Mouse (Mus musculus) heart, embryonic 10.5 days (tissue): Measurements from ENCODE around the gene Ctdspl. TPM values are rescaled to one million over a fixed set of nuclear protein-coding genes. Genes with fewer than 3 reads are reported as not detected.

Experiments used
- DNase-seq: peaks from one replicate; pipeline ENCODE4 v3.0.0-alpha.2; 2017; ENCODE audit warnings: low spot score
- H3K27ac ChIP-seq: fragments of 300-500 bp; sonication (generic); 2 replicates; pipeline ENCODE4 v1.5.1; 2016; ENCODE audit warnings: mild to moderate bottlenecking
- H3K27me3 ChIP-seq: fragments of 300-500 bp; sonication (generic); 2 replicates; pipeline ENCODE4 v1.6.1; 2016; ENCODE audit warnings: mild to moderate bottlenecking; ENCODE audit not compliant: poor library complexity, insufficient read depth, severe bottlenecking
- H3K36me3 ChIP-seq: fragments of 300-500 bp; sonication (generic); 2 replicates; pipeline ENCODE4 v1.6.1; 2016; ENCODE audit warnings: mild to moderate bottlenecking, moderate library complexity
- H3K4me1 ChIP-seq: fragments of 300-500 bp; sonication (generic); 2 replicates; pipeline ENCODE4 v1.6.1; 2016; ENCODE audit warnings: mild to moderate bottlenecking
- H3K4me3 ChIP-seq: fragments of 300-500 bp; sonication (generic); 2 replicates; pipeline ENCODE4 v1.5.1; 2016; ENCODE audit warnings: mild to moderate bottlenecking, moderate library complexity
- H3K9me3 ChIP-seq: fragments of 300-500 bp; sonication (generic); 2 replicates; pipeline ENCODE4 v1.6.1; 2016; ENCODE audit warnings: mild to moderate bottlenecking, moderate library complexity
- WGBS: fragments of 180-500 bp; shearing (Covaris S2); methylation state at CpG from one replicate; pipeline ENCODE4 v1.1.7; 2016; 5-methylcytosine and 5-hydroxymethylcytosine counted together
- polyA plus RNA-seq: library from polyadenylated mRNA; unstranded; fragments of >200 nt; fragmentation: Nextera tagmentation; extraction: Ambion mirVana; gene quantifications from 2 replicates; pipeline ENCODE4 v1.2.1, GENCODE M21; 2016

Gene Ctdspl
- polyA plus RNA-seq, 1 experiment from 2014 or later = 10.2 TPM

- Histone ChIP-seq H3K27ac (no peak overlapping the region), H3K27me3 (peaks cover 16% of the 10 kb centered on the region; the same call in 1 of the 2 replicates), H3K36me3 (peaks cover 31% of the 10 kb centered on the region), H3K4me1 (peaks cover 21% of the 10 kb centered on the region), H3K4me3 (no peak overlapping the region), H3K9me3 (no peaks in the 10 kb centered on the region)
- WGBS = 73% methylated on average over 13 of the region's 13 CpGs
- DNase-seq = no peak
Measured at GRCm38 (mm10) chr9:119070173-119070825, 144.0 kb downstream of the Ctdspl start.

GRCm38 (mm10) chr9:119071786-119072185 is 145.5 kb downstream of the Ctdspl start:
- no peak overlapping the region for H3K27ac ChIP-seq
- no peak for DNase-seq
- H3K27me3 ChIP-seq = 0 out of 2 replicates have a peak, but pooled peaks cover 1% of the 10 kb centered on the region
- peaks cover 29% of the 10 kb centered on the region for H3K4me1 ChIP-seq
- peaks cover 42% of the 10 kb centered on the region for H3K36me3 ChIP-seq
- no peaks in the 10 kb centered on the region for H3K9me3 ChIP-seq
- WGBS = 77% methylated on average over 9 of the region's 9 CpGs
- H3K4me3 ChIP-seq = no peak overlapping the region

GRCm38 (mm10) chr9:119073184-119073895 is 147.1 kb downstream of the Ctdspl start:
- H3K9me3 ChIP-seq = no peaks in the 10 kb centered on the region
- H3K27me3 ChIP-seq = no peaks in the 10 kb centered on the region
- peaks cover 29% of the 10 kb centered on the region for H3K4me1 ChIP-seq
- DNase-seq = no peak
- H3K36me3 ChIP-seq = peaks cover 48% of the 10 kb centered on the region
- H3K27ac ChIP-seq = 0 out of 2 replicates have a peak overlapping the region, but pooled peaks have one; percentile 23
- 82% methylated on average over 15 of the region's 15 CpGs for WGBS
- H3K4me3 ChIP-seq = no peak overlapping the region

GRCm38 (mm10) chr9:119075685-119076084 is 149.4 kb downstream of the Ctdspl start:
- Histone ChIP-seq H3K9me3 (no peaks in the 10 kb centered on the region), H3K4me3 (no peak overlapping the region), H3K27me3 (peaks cover 1% of the 10 kb centered on the region; the same call in 1 of the 2 replicates), H3K4me1 (peaks cover 27% of the 10 kb centered on the region), H3K27ac (no peak overlapping the region), H3K36me3 (peaks cover 59% of the 10 kb centered on the region)
- 69% methylated on average over 16 of the region's 16 CpGs for WGBS
- DNase-seq = no peak

- H3K27ac ChIP-seq = no peak overlapping the region
- DNase-seq = no peak
- H3K9me3 ChIP-seq = no peaks in the 10 kb centered on the region
- H3K27me3 ChIP-seq = peaks cover 7% of the 10 kb centered on the region; the same call in 1 of the 2 replicates
- H3K4me3 ChIP-seq = no peak overlapping the region
- WGBS = 83% methylated on average over 5 of the region's 5 CpGs
- H3K36me3 ChIP-seq = peaks cover 39% of the 10 kb centered on the region
- H3K4me1 ChIP-seq = peaks cover 43% of the 10 kb centered on the region
Measured at GRCm38 (mm10) chr9:119080040-119080675, 153.9 kb downstream of the Ctdspl start.

GRCm38 (mm10) chr9:119082039-119082438 is 155.8 kb downstream of the Ctdspl start:
- no peak overlapping the region for H3K4me3 ChIP-seq
- H3K27me3 ChIP-seq = peaks cover 11% of the 10 kb centered on the region; the same call in 1 of the 2 replicates
- H3K4me1 ChIP-seq = peaks cover 54% of the 10 kb centered on the region
- H3K36me3 ChIP-seq = peaks cover 26% of the 10 kb centered on the region
- WGBS = 23% methylated on average over 8 of the region's 8 CpGs
- no peak for DNase-seq
- H3K27ac ChIP-seq = peak overlapping the region; percentile 78
- H3K9me3 ChIP-seq = no peaks in the 10 kb centered on the region

- Histone ChIP-seq H3K27ac (peak overlapping the region; percentile 78), H3K4me3 (no peak overlapping the region), H3K9me3 (no peaks in the 10 kb centered on the region), H3K27me3 (peaks cover 11% of the 10 kb centered on the region; the same call in 1 of the 2 replicates), H3K4me1 (peaks cover 62% of the 10 kb centered on the region), H3K36me3 (peaks cover 26% of the 10 kb centered on the region)
- WGBS = 67% methylated on average over 7 of the region's 7 CpGs
- no peak for DNase-seq
Measured at GRCm38 (mm10) chr9:119082656-119083430, 156.6 kb downstream of the Ctdspl start.

- H3K27ac ChIP-seq = 0 out of 2 replicates have a peak overlapping the region, but pooled peaks have one; percentile 24
- peaks cover 11% of the 10 kb centered on the region; the same call in 1 of the 2 replicates for H3K27me3 ChIP-seq
- H3K4me1 ChIP-seq = peaks cover 72% of the 10 kb centered on the region
- H3K36me3 ChIP-seq = peaks cover 19% of the 10 kb centered on the region
- no peak for DNase-seq
- WGBS = 63% methylated on average over 10 of the region's 10 CpGs
- H3K9me3 ChIP-seq = no peaks in the 10 kb centered on the region
- H3K4me3 ChIP-seq = no peak overlapping the region
Measured at GRCm38 (mm10) chr9:119083966-119084365, 157.7 kb downstream of the Ctdspl start.

GRCm38 (mm10) chr9:119086451-119086850 is 160.2 kb downstream of the Ctdspl start:
- H3K27ac ChIP-seq = peak overlapping the region; percentile 67; the same call in 1 of the 2 replicates
- 0 out of 2 replicates have a peak overlapping the region, but pooled peaks have one; percentile 5 for H3K4me3 ChIP-seq
- H3K27me3 ChIP-seq = peaks cover 18% of the 10 kb centered on the region
- H3K4me1 ChIP-seq = peaks cover 66% of the 10 kb centered on the region
- DNase-seq = no peak
- WGBS = 26% methylated on average over 1 of the region's 1 CpGs
- H3K36me3 ChIP-seq = peaks cover 3% of the 10 kb centered on the region; the same call in 1 of the 2 replicates
- H3K9me3 ChIP-seq = no peaks in the 10 kb centered on the region

- Histone ChIP-seq H3K4me3 (peak overlapping the region; percentile 58), H3K27me3 (peaks cover 27% of the 10 kb centered on the region), H3K36me3 (peaks cover 3% of the 10 kb centered on the region; the same call in 1 of the 2 replicates), H3K27ac (peak overlapping the region; percentile 80; the same call in 1 of the 2 replicates), H3K4me1 (peaks cover 66% of the 10 kb centered on the region), H3K9me3 (no peaks in the 10 kb centered on the region)
- WGBS = 79% methylated on average over 5 of the region's 5 CpGs
- DNase-seq = no peak
Measured at GRCm38 (mm10) chr9:119087309-119087708, 161.1 kb downstream of the Ctdspl start.

GRCm38 (mm10) chr9:119088148-119088801 is 162.0 kb downstream of the Ctdspl start:
- peaks cover 3% of the 10 kb centered on the region; the same call in 1 of the 2 replicates for H3K36me3 ChIP-seq
- WGBS = 1% methylated on average over 24 of the region's 24 CpGs
- peaks cover 68% of the 10 kb centered on the region for H3K4me1 ChIP-seq
- H3K9me3 ChIP-seq = no peaks in the 10 kb centered on the region
- H3K4me3 ChIP-seq = peak overlapping the region; percentile 58
- DNase-seq = peak; percentile 94
- H3K27me3 ChIP-seq = peaks cover 34% of the 10 kb centered on the region
- H3K27ac ChIP-seq = peak overlapping the region; percentile 80

- H3K4me3 ChIP-seq = no peak overlapping the region
- peaks cover 43% of the 10 kb centered on the region for H3K27me3 ChIP-seq
- 68% methylated on average over 7 of the region's 7 CpGs for WGBS
- peaks cover 1% of the 10 kb centered on the region; the same call in 1 of the 2 replicates for H3K36me3 ChIP-seq
- H3K27ac ChIP-seq = no peak overlapping the region
- no peaks in the 10 kb centered on the region for H3K9me3 ChIP-seq
- peaks cover 73% of the 10 kb centered on the region for H3K4me1 ChIP-seq
- no peak for DNase-seq
Measured at GRCm38 (mm10) chr9:119089437-119089836, 163.2 kb downstream of the Ctdspl start.
